Mouse (Mus musculus) heart, postnatal 0 days (tissue): ENCODE results near the gene 4930562C15Rik.

Source experiments
- CTCF ChIP-seq: IDR thresholded peaks from 2 replicates; pipeline ENCODE4 v1.5.1; 2016; ENCODE audit warnings: antibody characterized with exemption, control low read depth, low read depth
- EP300 ChIP-seq: IDR thresholded peaks from 2 replicates; pipeline ENCODE4 v1.6.1; 2016; ENCODE audit warnings: antibody characterized with exemption, low read depth

GRCm38 (mm10) chr16:4875198-4876032 is 40.2 kb downstream of the 4930562C15Rik start:
- no peak for TF ChIP-seq CTCF
- no peak for TF ChIP-seq EP300
